Mouse (Mus musculus) mammary gland, adult 2 months (tissue): ENCODE measurements around the gene Lrrn3. TPM values are rescaled to one million over a fixed set of nuclear protein-coding genes. Genes with fewer than 3 reads are reported as not detected.

Experiments used
- polyA plus RNA-seq: library from polyadenylated mRNA; depleted of rRNA; stranded (reverse); fragments of >200 nt; gene quantifications from 2 replicates; pipeline ENCODE4 v1.2.3, GENCODE M21; 2012; ENCODE audit warnings: low replicate concordance; rRNA removed

Lrrn3 gene
- 0.08 and 0.20 TPM in 2 replicates for polyA plus RNA-seq

DNA sequence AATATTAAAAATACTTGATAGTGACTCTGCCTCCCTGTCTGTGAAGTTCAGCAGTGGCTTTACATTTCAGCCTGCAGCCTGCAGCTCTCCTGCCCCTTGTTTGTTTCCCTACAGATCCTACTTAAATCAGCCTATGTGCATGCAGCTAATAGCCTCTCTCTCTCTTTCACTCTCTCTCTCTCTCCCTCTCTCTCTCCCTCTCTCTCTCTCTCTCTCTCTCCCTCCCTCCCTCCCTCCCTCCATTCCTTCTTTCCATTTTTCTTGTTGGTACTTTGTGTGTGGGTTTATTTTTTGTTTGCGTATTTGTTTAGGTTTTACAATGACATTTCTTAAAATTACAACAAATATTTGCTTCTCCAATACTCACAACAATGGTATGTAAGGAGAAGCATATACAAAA is at the start of gene Lrrn3:
Gene Lrrn3, minus strand, starts transcription at position 101 of the 400 bp plus-strand sequence.

